Mouse (Mus musculus) MEL (cell line): ENCODE measurements around the gene Dhodh. TPM values are rescaled to one million over a fixed set of nuclear protein-coding genes. Genes with fewer than 3 reads are reported as not detected.

Experiments
- DNase-seq: peaks from one replicate; pipeline ENCODE4 v3.0.0; 2011; ENCODE audit warnings: low read depth, low spot score
- H3K27ac ChIP-seq: 2 replicates; pipeline ENCODE4 v1.5.1; 2012; ENCODE audit warnings: low read depth, mild to moderate bottlenecking, control low read depth, low read length, moderate library complexity; ENCODE audit not compliant: control insufficient read depth
- H3K27me3 ChIP-seq, 2 experiments: fragments of 150-350 bp in 1 of 2; sonication (generic) in 1 of 2; 2 replicates each; pipeline ENCODE4 v1.6.1; 2012; ENCODE audit warnings: low read length in 2 of 2, mild to moderate bottlenecking in 2 of 2, improper control_type of control experiment in 1 of 2, moderate library complexity in 1 of 2; ENCODE audit not compliant: insufficient read depth in 2 of 2, control insufficient read depth in 1 of 2
- H3K36me3 ChIP-seq, 2 experiments: 2 replicates each; pipeline ENCODE4 v1.6.1; 2012 to 2014; ENCODE audit warnings: low read length in 2 of 2, improper control_type of control experiment in 1 of 2, inconsistent platforms in 1 of 2, mild to moderate bottlenecking in 1 of 2; ENCODE audit not compliant: insufficient read depth in 2 of 2, control insufficient read depth in 1 of 2
- H3K4me1 ChIP-seq, 2 experiments: fragments of 150-350 bp in 1 of 2; sonication (generic) in 1 of 2; 2 replicates each; pipeline ENCODE4 v1.6.1; 2012; ENCODE audit warnings: low read length in 2 of 2, improper control_type of control experiment in 1 of 2, mild to moderate bottlenecking in 1 of 2; ENCODE audit not compliant: insufficient read depth in 2 of 2, control insufficient read depth in 1 of 2
- H3K4me3 ChIP-seq, 2 experiments: fragments of 150-350 bp in 1 of 2; sonication (generic) in 1 of 2; 2 replicates each; pipeline ENCODE4 v1.5.1; 2012; ENCODE audit warnings: low read depth in 2 of 2, low read length in 2 of 2, mild to moderate bottlenecking in 2 of 2, moderate library complexity in 2 of 2, control low read depth in 1 of 2, improper control_type of control experiment in 1 of 2; ENCODE audit not compliant: control insufficient read depth in 1 of 2, insufficient read depth in 1 of 2
- H3K79me2 ChIP-seq: 2 replicates; pipeline ENCODE4 v1.6.1; 2012; ENCODE audit warnings: mild to moderate bottlenecking, low read length, moderate library complexity; ENCODE audit not compliant: control insufficient read depth, poor library complexity, insufficient read depth
- H3K9ac ChIP-seq: 2 replicates; pipeline ENCODE4 v1.6.1; 2012; ENCODE audit warnings: low read depth, mild to moderate bottlenecking, control low read depth, low read length, moderate library complexity; ENCODE audit not compliant: control insufficient read depth, poor library complexity, severe bottlenecking
- H3K9me3 ChIP-seq: fragments of 150-350 bp; sonication (generic); replicated peaks from 2 replicates; pipeline ENCODE4 v1.6.1; 2012; ENCODE audit warnings: mild to moderate bottlenecking, low read length, improper control_type of control experiment, moderate library complexity; ENCODE audit not compliant: insufficient read depth
- ELF1 ChIP-seq: IDR thresholded peaks from 2 replicates; pipeline ENCODE4 v1.6.1; 2014; ENCODE audit warnings: low read depth, mild to moderate bottlenecking, inconsistent platforms, low read length, improper control_type of control experiment, moderate library complexity
- EP300 ChIP-seq, 2 experiments: IDR thresholded peaks; 2 replicates each; pipeline ENCODE4 v1.6.1; 2011; ENCODE audit warnings: improper control_type of control experiment in 2 of 2, low read length in 2 of 2, low read depth in 1 of 2, mild to moderate bottlenecking in 1 of 2
- GABPA ChIP-seq: IDR thresholded peaks from 2 replicates; pipeline ENCODE4 v1.6.1; 2012; ENCODE audit warnings: low read depth, mild to moderate bottlenecking, inconsistent platforms, low read length, improper control_type of control experiment, moderate library complexity
- MAFK ChIP-seq: IDR thresholded peaks from 2 replicates; pipeline ENCODE4 v1.6.1; 2011; ENCODE audit warnings: low read depth, mild to moderate bottlenecking, low read length, improper control_type of control experiment, borderline replicate concordance
- POLR2A ChIP-seq, 2 experiments: IDR thresholded peaks; 2 replicates each; pipeline ENCODE4 v1.6.1; 2011 to 2012; ENCODE audit warnings: low read length in 2 of 2, mild to moderate bottlenecking in 2 of 2, control low read depth in 1 of 2, improper control_type of control experiment in 1 of 2, low read depth in 1 of 2, moderate library complexity in 1 of 2; ENCODE audit not compliant: control insufficient read depth in 1 of 2, insufficient read depth in 1 of 2, poor library complexity in 1 of 2
- RCOR1 ChIP-seq: IDR thresholded peaks from 2 replicates; pipeline ENCODE4 v1.6.1; 2012; ENCODE audit warnings: low read depth, mild to moderate bottlenecking, inconsistent platforms, low read length, improper control_type of control experiment
- TAL1 ChIP-seq: IDR thresholded peaks from 2 replicates; pipeline ENCODE4 v1.6.1; 2012; ENCODE audit warnings: mild to moderate bottlenecking, inconsistent platforms, low read length, moderate library complexity, mixed read lengths
- TBP ChIP-seq: IDR thresholded peaks from 2 replicates; pipeline ENCODE4 v1.8.0; 2011; ENCODE audit warnings: low read depth, low read length, improper control_type of control experiment
- TCF12 ChIP-seq: IDR thresholded peaks from 2 replicates; pipeline ENCODE4 v1.6.1; 2014; ENCODE audit warnings: low read depth, mild to moderate bottlenecking, inconsistent platforms, low read length, improper control_type of control experiment, moderate library complexity
- UBTF ChIP-seq: IDR thresholded peaks from 2 replicates; pipeline ENCODE4 v1.6.1; 2012; ENCODE audit warnings: low read depth, mild to moderate bottlenecking, inconsistent platforms, low read length, improper control_type of control experiment, moderate library complexity, borderline replicate concordance; ENCODE audit not compliant: insufficient read depth
- ZC3H11A ChIP-seq: IDR thresholded peaks from 2 replicates; pipeline ENCODE4 v1.6.1; 2012; ENCODE audit warnings: low read depth, mild to moderate bottlenecking, inconsistent platforms, low read length, improper control_type of control experiment
- ZKSCAN1 ChIP-seq: IDR thresholded peaks from 2 replicates; pipeline ENCODE4 v1.6.1; 2012; ENCODE audit warnings: low read depth, mild to moderate bottlenecking, inconsistent platforms, low read length, improper control_type of control experiment, moderate library complexity
- polyA plus RNA-seq, 2 experiments: library from polyadenylated mRNA; stranded (reverse) in 1 of 2; unstranded in 1 of 2; fragments of >175 nt in 1 of 2; fragments of >200 nt in 1 of 2; gene quantifications; 2 replicates each; pipeline versions ENCODE4 v1.2.1 to v1.2.4; 2012; ENCODE audit warnings: low replicate concordance in 2 of 2, low read depth in 1 of 2; ENCODE audit not compliant: insufficient read length in 2 of 2, insufficient read depth in 1 of 2, missing spikeins in 1 of 2
- total RNA-seq: library from RNA; depleted of rRNA; stranded (reverse); fragments of 300-350 nt; gene quantifications from 2 replicates; pipeline ENCODE4 v1.2.3, GENCODE M21; 2012

The Dhodh gene
- total and polyA plus RNA-seq, 3 experiments, result 28.3 to 52.5 TPM; not detected in 1

- H3K27ac ChIP-seq, result no peak overlapping the region
- peaks cover 0 to 11% of the 10 kb centered on the region in 2 experiments; a peak in 3 of 4 replicates for H3K36me3 ChIP-seq
- H3K27me3 ChIP-seq, result no peaks in the 10 kb centered on the region
- TF ChIP-seq RCOR1, result no peak
- TF ChIP-seq TCF12, result no peak
- peak in 1 of 2 experiments; percentile 28; a peak in 1 of 4 replicates for TF ChIP-seq EP300 (IDR thresholded peaks at IDR 0.05; ENCODE audit: low read depth in 1 of 2, low read length in 2 of 2)
- no peak overlapping the region for H3K4me3 ChIP-seq
- peaks cover 2 to 13% of the 10 kb centered on the region in 2 experiments; a peak in 3 of 4 replicates for H3K4me1 ChIP-seq
- no peaks in the 10 kb centered on the region for H3K9me3 ChIP-seq
- no peaks in the 10 kb centered on the region for H3K79me2 ChIP-seq
- DNase-seq, result peak; percentile 54
- no peak overlapping the region for H3K9ac ChIP-seq
Measured at GRCm38 (mm10) chr8:109592164-109592563, 16.3 kb downstream of the Dhodh start.

DNA sequence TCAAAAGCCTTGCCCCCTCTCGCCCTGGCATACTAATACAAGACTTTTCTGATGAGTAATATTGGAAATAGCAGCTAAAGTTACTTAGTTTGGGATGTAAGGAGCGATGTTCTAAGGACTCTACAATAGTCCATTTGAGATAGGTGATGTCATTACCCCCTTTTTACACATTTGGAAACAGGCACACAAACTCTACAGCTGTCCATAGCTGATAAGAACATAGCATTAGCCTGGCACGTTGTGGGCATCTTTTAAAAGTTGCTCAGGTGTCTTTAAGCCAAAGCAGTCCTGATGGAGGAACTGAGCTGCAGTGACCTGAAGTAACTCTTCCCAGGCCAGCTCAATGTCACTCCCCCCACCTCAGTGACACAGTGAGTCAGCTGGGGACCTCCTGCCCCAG, 17.1 kb downstream of the Dhodh start:
- H3K27me3 ChIP-seq, result no peaks in the 10 kb centered on the region
- no peak overlapping the region for H3K27ac ChIP-seq
- H3K79me2 ChIP-seq, result no peaks in the 10 kb centered on the region
- no peak for DNase-seq
- H3K4me3 ChIP-seq, result no peak overlapping the region
- H3K36me3 ChIP-seq, result peaks cover 0 to 11% of the 10 kb centered on the region in 2 experiments; a peak in 3 of 4 replicates
- H3K9me3 ChIP-seq, result no peaks in the 10 kb centered on the region
- peaks cover 2 to 13% of the 10 kb centered on the region in 2 experiments; a peak in 3 of 4 replicates for H3K4me1 ChIP-seq
- TF ChIP-seq ZC3H11A, result no peak
- no peak for TF ChIP-seq GABPA
- TF ChIP-seq TAL1, result peak; percentile 27
- no peak for TF ChIP-seq POLR2A (IDR thresholded peaks at IDR 0.05; ENCODE audit: control insufficient read depth in 1 of 2, insufficient read depth in 1 of 2, low read depth in 1 of 2, low read length in 2 of 2, poor library complexity in 1 of 2)
- TF ChIP-seq TCF12, result no peak
- no peak overlapping the region for H3K9ac ChIP-seq

GRCm38 (mm10) chr8:109590901-109591300, 17.6 kb downstream of the Dhodh start:
- Histone ChIP-seq H3K27me3 (no peaks in the 10 kb centered on the region), H3K9me3 (no peaks in the 10 kb centered on the region), H3K4me1 (peaks cover 2 to 13% of the 10 kb centered on the region in 2 experiments; a peak in 3 of 4 replicates), H3K4me3 (no peak overlapping the region), H3K9ac (no peak overlapping the region), H3K79me2 (no peaks in the 10 kb centered on the region), H3K36me3 (peaks cover 0 to 11% of the 10 kb centered on the region in 2 experiments; a peak in 3 of 4 replicates), H3K27ac (no peak overlapping the region)
- DNase-seq, result no peak
- TF ChIP-seq ZKSCAN1 (no peak), MAFK (no peak), UBTF (no peak), ZC3H11A (no peak), TBP (no peak), GABPA (no peak), ELF1 (no peak)
